Mouse (Mus musculus) heart, adult 2 months (tissue): ENCODE data around the gene Peg3.

ENCODE experiments used
- CTCF ChIP-seq: fragments of 200-600 bp; IDR thresholded peaks from 2 replicates; pipeline ENCODE4 v1.8.1; 2022; ENCODE audit warnings: antibody characterized with exemption, mild to moderate bottlenecking, moderate library complexity
- POLR2A ChIP-seq: fragments of 200-500 bp; IDR thresholded peaks from 2 replicates; pipeline ENCODE4 v1.6.1; 2011; ENCODE audit warnings: mild to moderate bottlenecking, low read depth, low read length, control low read depth; ENCODE audit not compliant: insufficient read depth

- TF ChIP-seq CTCF (no peak), POLR2A (no peak)
These were observed 46.9 kb upstream of the Peg3 start for GRCm38 (mm10) chr7:6777107-6777506.
